Mouse (Mus musculus) left cerebral cortex, adult 2 months (tissue): ENCODE results near the gene Gpam. TPM values are rescaled to one million over a fixed set of nuclear protein-coding genes. Genes with fewer than 3 reads are reported as not detected.
"Not testable (repeated sequence)": the region's sequence is repeated elsewhere in the genome, so short reads cannot be mapped to it uniquely, and the experiment has no call there.

Source experiments
- DNase-seq, 2 experiments: peaks; one replicate each; pipeline ENCODE4 v3.0.0; 2021 to 2022; ENCODE audit warnings: low spot score in 2 of 2, mixed read lengths in 1 of 2; ENCODE audit errors: extremely low spot score in 1 of 2
- H3K27ac ChIP-seq: fragments of 200-600 bp; 2 replicates; pipeline ENCODE4 v1.8.1; 2022
- H3K4me3 ChIP-seq: fragments of 200-600 bp; 2 replicates; pipeline ENCODE4 v1.8.1; 2022
- CTCF ChIP-seq: fragments of 200-600 bp; IDR thresholded peaks from 2 replicates; pipeline ENCODE4 v1.8.1; 2022; ENCODE audit warnings: antibody characterized with exemption, mild to moderate bottlenecking, moderate library complexity
- intact Hi-C: fragments of 180-260 bp; cut with DNase I; formaldehyde crosslinking; loops from one replicate; pipeline ENCODE4 v1.15.1; 2025
- long read RNA-seq, 2 experiments: library from polyadenylated mRNA; stranded (forward); transcript quantifications; one replicate each; pipeline ENCODE4 v2.0.0; 2021; ENCODE audit warnings: borderline mapping rate in 2 of 2
- total RNA-seq, 2 experiments: library from RNA; stranded (reverse); gene quantifications; 2 replicates each; pipeline ENCODE4 v1.2.3; 2021

Gpam gene
- 10 to 100 TPM; 35.9 to 36.6 TPM for total RNA-seq
- long read RNA-seq, experiment 1, full-length matches to known transcripts: 18 of 64 reads
- long read RNA-seq, experiment 1, partial matches to known transcripts: 23 of 64 reads
- long read RNA-seq, experiment 1, other reads (novel, unspliced or antisense): 23 of 64 reads
- long read RNA-seq, experiment 2, full-length matches to known transcripts: 18 of 89 reads
- long read RNA-seq, experiment 2, partial matches to known transcripts: 44 of 89 reads
- long read RNA-seq, experiment 2, other reads (novel, unspliced or antisense): 27 of 89 reads

DNA sequence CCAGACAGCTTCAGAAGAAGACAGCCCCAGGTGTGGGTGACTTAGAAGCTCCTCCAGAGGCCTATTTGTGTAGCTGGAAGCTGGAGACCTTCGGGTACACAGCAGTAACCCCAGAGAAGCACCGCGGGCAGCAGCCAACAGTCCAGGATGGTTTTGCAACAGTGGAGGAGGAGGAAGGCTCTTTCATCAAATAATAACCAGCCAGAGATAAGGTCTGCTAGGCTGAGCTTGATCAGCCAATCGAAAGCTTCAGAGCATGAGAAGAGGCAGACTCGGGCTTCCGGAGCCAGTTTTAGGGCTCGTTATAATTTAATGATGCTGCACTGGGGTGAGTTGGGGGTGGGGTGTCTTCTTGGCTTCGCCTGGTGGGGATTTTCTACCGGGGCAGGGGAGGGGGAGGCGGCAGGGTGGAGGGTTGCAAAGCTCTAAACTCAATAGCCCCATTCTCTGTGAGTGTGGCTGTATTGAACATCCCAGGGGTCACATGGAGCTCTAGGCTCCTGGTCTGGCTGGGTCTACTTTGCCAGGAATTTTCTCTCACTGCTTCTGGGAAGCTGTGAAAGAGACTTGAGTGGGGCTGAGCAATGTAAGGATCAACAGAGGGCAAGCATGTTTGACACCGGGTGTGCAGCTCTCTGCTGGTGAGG is at the start of gene Gpam:
TSS of gene Gpam (minus strand) at position 167 of the 647 bp plus-strand sequence.
- intact Hi-C loops: no loop called here
- no peak for DNase-seq
- Histone ChIP-seq H3K4me3 (no peak within 1 kb of the TSS), H3K27ac (no peak within 1 kb of the TSS; the same call in 1 of the 2 replicates)
- TF ChIP-seq CTCF: no peak

DNA sequence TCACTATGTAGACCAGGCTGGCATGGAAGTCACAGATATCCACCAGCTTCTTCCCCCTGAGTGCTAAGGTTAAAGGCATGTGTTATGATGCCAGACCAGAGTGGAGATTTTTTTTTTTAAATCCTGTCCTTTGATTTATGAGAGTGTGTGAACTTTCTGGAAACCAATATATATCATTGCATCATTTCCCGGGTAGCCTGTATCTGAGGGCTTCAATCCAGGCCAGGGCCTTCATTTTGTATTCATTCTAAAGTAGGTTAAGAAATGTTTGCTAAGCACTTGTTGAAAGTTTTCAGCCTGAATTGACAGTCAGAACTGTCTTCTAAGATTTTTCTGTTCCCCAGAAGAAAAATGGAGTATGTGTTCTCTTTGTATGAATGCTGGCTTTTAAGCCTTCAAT is 44.5 kb upstream of the Gpam start:
- intact Hi-C loops: no loop called here
- no peak overlapping the region for H3K4me3 ChIP-seq
- TF ChIP-seq CTCF: no peak
- no peak for DNase-seq
- H3K27ac ChIP-seq: no peak overlapping the region

DNA sequence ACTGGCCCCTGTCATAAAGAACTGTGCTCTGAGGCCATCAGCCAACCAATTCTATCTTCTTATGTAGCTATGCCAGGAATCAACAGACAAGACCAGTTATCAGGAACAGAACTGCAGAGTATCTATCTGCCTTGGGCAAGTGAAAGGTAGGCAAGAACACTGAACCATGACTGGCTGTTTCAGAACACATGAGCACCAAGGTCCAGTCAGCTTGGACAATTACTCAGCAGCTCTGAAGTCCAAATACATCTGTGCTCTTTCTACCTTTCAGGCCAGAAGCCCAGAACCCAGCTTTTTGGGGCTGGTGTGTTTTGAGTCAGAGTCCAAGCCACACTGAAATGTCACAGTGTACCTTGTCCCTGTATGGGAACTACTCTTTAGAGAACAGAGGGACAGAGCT is 43.4 kb upstream of the Gpam start:
- Histone ChIP-seq H3K4me3 (no peak overlapping the region), H3K27ac (no peak overlapping the region)
- intact Hi-C loops: no loop called here
- TF ChIP-seq CTCF: no peak
- DNase-seq: no peak

DNA sequence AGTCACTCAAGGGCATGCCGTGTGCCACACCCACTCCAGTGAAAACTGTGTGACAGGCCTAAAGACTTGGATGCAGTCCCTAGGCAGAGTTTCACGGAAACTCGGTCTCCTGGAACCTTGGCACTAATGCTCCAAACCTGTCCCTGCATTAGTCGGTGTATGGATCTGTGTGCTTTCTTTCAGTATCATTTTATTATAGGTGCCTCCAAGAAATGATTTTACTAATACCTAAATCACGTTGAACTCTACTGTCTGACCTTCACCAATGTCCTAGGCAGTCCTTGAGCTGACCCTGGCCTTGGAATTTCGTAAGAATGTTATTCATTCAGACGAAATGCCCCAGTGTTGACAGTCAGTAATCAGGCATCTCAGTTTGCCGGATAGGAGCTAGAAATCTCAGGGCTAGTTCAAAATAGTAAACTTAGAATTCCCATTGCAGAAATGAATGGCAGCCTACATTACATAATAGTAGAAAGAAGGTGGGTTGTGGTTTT is 42.2 kb upstream of the Gpam start:
- intact Hi-C loops, H3K27ac ChIP-seq, H3K4me3 ChIP-seq, DNase-seq: not testable (repeated sequence)

DNA sequence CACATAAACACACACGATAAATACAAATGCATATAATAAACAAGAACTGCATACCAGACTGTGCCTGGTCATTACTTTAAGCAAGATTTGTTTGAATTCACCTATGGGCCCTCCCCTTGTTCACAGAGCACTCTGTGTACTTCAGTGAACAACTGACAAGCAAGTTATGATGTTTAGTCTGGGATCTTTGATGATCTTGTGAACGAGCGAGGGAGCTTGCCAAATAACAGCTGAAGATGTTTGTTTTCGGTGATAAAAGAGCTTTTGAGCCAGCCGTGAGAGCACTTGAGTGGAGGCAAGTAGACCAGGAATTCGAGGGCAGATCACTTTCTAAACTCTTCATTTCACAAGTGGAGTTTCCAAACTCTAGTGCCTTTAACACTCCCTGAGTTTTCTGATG is 41.3 kb upstream of the Gpam start:
- no peak for TF ChIP-seq CTCF
- intact Hi-C loops: no loop called here

DNA sequence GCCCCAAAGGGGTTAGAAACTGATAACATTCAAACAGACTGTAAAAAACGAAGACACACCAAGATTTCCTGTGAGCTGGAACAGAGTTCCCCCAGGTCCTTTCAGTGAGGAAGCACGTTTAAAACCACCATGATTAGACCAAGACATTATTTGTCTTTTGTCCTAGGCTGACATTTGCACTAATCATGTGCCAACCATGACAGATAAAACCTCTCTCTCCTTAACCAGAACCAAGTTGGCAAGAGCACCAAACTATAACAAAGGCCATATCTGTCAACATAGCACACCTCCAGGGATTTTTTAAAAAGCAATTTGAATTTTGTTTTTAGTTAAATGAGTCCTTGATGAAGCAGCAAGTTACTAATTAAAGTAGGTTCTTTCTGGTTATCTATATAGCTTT is 40.7 kb upstream of the Gpam start:
- H3K4me3 ChIP-seq: no peak overlapping the region
- TF ChIP-seq CTCF: no peak
- no peak for DNase-seq
- intact Hi-C loops: no loop called here
- H3K27ac ChIP-seq: no peak overlapping the region

More for the DNA sequence above, 41.3 kb upstream of the Gpam start:
- no peak overlapping the region for H3K4me3 ChIP-seq
- no peak for DNase-seq
- no peak overlapping the region for H3K27ac ChIP-seq

DNA sequence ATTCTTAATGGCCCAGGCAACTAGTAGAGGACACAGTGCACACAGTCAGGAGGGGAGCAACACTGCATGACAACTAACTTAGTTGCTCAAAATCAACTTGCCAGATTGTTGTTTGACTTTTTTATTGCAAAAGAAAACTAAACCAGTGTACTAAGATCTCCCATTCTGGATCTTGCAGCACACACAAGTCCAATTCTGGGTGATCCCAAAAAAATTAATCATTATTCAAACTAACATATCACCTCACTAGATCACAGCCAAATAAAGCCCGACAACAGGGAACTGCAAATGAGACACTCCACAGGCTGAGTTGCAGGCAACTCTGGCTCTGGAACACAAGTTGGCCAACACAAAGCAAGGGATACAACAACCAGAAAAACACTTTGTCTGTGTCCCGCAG is 39.7 kb upstream of the Gpam start:
- H3K27ac ChIP-seq: no peak overlapping the region
- no peak overlapping the region for H3K4me3 ChIP-seq
- intact Hi-C loops: no loop called here
- DNase-seq: no peak
- no peak for TF ChIP-seq CTCF

DNA sequence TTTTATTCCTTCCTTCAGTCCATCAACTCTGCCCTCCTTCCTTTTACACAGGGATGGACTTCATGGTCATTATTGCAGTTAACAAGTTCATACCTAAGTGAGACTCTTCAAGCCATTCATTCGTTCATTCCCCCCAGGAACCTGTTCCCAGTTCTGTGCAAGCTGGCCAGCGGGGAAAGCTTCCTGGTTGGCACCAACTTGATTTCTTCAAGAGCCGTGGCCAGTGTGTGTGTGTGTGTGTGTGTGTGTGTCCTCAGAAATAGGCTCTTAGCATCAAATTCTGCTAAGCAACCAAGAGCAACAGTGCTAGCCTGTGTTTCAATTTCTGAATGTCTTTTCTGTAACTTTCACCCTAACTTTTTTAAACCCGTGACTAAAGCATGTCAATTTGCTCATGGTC is 38.9 kb upstream of the Gpam start:
- intact Hi-C loops: no loop called here
- H3K4me3 ChIP-seq: no peak overlapping the region
- no peak for TF ChIP-seq CTCF
- no peak overlapping the region for H3K27ac ChIP-seq
- no peak for DNase-seq

DNA sequence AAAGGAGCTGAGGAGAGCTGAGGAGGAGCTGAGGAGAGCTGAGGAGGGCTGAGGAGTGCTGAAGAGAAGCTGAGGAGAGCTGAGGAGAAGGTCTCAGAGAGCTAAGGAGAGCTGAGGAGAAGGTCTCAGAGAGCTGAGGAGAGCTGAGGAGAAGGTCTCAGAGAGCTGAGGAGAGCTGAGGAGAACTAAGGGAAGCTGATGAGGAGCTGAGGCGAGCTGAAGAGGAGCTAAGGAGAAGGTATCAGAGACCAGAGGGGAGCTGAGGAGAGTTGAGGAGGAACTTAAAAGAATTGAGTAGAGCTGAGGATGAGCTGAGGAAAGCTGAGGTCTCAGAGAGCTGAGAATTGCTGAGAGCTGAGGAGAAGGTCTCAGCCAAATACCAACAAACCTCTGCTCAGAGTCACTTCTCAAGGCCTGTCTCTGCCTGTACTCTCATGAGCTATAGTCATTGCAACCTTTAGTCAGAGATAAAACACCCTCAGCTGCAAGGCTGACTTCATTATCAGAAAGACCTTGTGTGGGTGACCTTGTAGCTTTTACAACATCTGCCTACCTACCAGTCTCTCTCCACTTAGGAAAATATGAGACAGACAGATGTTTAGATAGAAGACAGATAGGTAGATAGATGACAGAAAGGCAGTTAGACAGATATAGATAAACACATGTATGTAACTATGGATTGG is 38.3 kb upstream of the Gpam start:
- DNase-seq: no peak
- Histone ChIP-seq H3K27ac (no peak overlapping the region), H3K4me3 (no peak overlapping the region)
- no peak for TF ChIP-seq CTCF
- intact Hi-C loops: no loop called here

DNA sequence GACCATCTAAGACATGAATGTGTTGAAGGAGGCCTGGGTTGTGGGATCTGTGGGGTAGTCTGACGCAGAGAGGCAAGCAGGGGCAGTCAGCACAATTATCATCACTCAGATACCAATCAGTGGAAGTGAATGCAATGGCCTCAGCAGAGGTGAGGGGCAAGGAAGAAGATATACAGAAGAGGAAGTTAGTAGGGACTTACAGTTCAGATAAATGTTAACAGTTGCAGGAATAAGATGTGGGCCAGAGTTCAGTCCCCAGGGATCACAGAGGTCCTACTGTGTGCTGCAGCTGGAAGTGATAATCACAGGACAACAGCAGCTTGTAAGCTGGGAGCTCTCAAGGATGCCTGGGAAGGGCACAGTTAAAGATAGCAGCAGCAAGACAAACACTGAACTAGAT is 37.1 kb upstream of the Gpam start:
- DNase-seq: no peak
- Histone ChIP-seq H3K4me3 (no peak overlapping the region), H3K27ac (no peak overlapping the region)
- no peak for TF ChIP-seq CTCF
- intact Hi-C loops: no loop called here

DNA sequence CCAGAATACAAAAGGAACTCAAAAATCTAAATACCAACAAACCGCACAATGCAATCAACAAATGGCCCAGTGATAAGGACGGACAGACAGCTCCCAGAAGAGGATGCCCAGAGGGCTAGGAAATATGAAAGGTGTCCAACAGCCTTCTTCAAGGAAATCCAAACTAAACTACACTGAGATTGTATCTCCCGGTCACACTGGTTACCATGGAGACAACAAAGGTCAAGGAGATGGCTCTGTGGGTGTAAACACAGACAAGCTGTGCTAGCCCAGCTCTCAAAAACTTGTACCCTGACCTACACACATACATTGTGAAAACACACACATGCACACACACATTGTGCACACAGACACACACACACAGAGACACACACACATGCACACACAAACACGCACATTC is 35.2 kb upstream of the Gpam start:
- intact Hi-C loops: no loop called here
- no peak for TF ChIP-seq CTCF

DNA sequence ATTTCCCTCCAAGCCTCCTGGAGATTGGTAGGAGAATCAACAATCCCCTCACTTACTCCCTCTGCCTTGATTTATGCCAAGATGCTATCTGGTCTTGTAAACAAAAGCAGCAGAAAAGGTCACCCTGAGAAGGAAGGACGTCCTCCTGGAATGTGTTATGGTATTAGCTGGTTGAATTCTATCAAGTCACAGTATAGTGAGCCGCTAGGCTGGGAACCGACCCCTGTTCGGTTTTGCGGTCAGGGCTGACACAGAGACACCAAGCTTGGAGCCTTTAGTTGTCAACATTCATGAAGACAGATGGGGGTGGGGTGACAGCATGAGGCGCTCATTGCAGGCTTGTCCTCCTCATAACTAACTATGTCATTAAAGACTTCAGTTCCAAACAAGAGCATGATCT is 32.8 kb upstream of the Gpam start:
- no peak for TF ChIP-seq CTCF
- intact Hi-C loops: no loop called here

More for the DNA sequence above, 35.2 kb upstream of the Gpam start:
- H3K27ac ChIP-seq: no peak overlapping the region
- H3K4me3 ChIP-seq: no peak overlapping the region
- DNase-seq: no peak

DNA sequence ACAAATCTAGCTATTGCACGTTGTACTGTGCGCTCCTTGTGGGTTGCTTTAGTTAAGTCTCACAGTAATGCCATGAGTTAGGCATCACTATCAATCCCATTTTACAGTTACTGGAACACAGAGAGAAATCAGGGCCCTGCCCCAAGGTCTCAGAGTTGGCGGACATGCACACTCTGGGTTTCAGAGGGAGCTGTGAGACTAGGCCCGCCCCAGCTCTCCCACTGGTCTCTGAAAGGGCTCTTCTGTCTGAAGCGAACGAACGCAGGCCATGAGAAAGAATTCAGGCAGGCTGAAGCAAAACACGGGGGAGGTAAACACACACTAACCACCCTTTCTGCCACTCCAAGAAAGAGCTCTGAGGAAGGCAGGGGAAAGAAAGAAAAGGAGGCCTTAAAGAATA is 31.6 kb upstream of the Gpam start:
- no peak overlapping the region for H3K27ac ChIP-seq
- intact Hi-C loops: no loop called here
- no peak for TF ChIP-seq CTCF
- no peak for DNase-seq
- no peak overlapping the region for H3K4me3 ChIP-seq

More for the DNA sequence above, 32.8 kb upstream of the Gpam start:
- DNase-seq: no peak
- Histone ChIP-seq H3K4me3 (no peak overlapping the region), H3K27ac (no peak overlapping the region)
